Mouse (Mus musculus) small intestine, adult 2 months (tissue): ENCODE results near the gene Ddx59.

Source experiments
- CTCF ChIP-seq: fragments of 200-500 bp; IDR thresholded peaks from 2 replicates; pipeline ENCODE4 v1.5.1; 2012; ENCODE audit warnings: low read depth, mild to moderate bottlenecking, control low read depth, inconsistent platforms, low read length, moderate library complexity, mixed read lengths; ENCODE audit not compliant: insufficient replicate concordance, insufficient read length; ENCODE audit errors: extremely low read depth
- POLR2A ChIP-seq: fragments of 200-500 bp; IDR thresholded peaks from 2 replicates; pipeline ENCODE4 v1.6.1; 2012; ENCODE audit warnings: low read depth, mild to moderate bottlenecking, control low read depth, inconsistent platforms, low read length, moderate library complexity

DNA sequence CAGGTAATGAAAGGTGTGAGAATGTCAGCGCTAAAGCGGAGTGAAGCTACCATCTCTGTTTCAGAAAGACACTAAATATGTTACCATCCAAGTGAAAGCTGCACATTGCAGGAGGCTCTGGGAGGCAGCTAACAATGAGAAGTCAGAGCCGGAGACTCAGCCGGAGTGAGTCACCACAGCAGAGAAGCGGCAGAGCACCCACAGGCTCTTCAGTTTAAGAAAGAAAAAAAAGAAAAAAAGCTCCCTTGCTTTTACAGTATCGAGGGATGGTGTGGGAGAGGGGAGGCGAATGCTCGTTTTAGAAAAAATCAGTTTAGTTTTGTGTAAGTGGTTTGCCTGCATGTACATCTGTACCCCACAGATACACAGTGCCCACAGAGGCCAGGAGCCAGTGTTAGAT is 13.8 kb upstream of the Ddx59 start:
- no peak for TF ChIP-seq CTCF
- TF ChIP-seq POLR2A = no peak
